Mouse (Mus musculus) olfactory bulb, adult 2 months (tissue): ENCODE data around the gene Gm5431.

ENCODE experiments used
- CTCF ChIP-seq: fragments of 200-500 bp; IDR thresholded peaks from 2 replicates; pipeline ENCODE4 v1.5.1; 2012; ENCODE audit warnings: low read depth, mild to moderate bottlenecking, low read length, moderate library complexity; ENCODE audit not compliant: insufficient read depth
- POLR2A ChIP-seq: fragments of 200-500 bp; IDR thresholded peaks from 2 replicates; pipeline ENCODE4 v1.6.1; 2012; ENCODE audit warnings: mild to moderate bottlenecking, low read depth, low read length, moderate library complexity; ENCODE audit not compliant: insufficient read depth

DNA sequence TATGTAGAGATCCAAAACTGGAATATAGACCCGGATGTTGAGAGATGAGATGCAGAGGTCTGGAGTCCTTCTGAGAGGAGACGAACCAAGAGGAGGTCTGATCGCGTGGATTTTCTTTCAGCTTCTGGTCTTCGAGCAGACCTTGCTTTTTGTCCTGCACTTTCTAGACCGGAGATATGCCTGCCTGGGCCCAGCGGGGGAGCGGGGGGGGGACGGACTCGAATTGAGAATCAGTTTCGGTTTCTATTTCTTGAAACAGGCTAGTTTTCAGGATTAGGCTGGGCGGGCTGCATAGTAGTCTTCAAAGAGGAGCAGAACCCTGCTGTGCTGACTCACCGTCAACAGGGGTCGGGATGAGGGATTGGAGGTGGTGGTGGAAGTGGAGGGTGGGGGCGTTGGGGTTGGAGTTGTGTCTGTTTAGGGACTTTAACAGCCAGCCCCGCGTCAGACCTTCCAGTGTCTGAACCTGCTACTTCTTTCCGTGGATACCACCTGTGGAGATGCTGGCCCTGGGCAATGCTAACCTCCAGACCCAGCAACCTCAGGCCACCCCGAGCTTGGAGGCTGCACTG lies 30.7 kb downstream of the Gm5431 start, which contains the start of gene Irgm1:
- TF ChIP-seq POLR2A (no peak), CTCF (no peak)
